12 mouse cellular contexts compared by ENCODE assay signal in the genomic region with DNA sequence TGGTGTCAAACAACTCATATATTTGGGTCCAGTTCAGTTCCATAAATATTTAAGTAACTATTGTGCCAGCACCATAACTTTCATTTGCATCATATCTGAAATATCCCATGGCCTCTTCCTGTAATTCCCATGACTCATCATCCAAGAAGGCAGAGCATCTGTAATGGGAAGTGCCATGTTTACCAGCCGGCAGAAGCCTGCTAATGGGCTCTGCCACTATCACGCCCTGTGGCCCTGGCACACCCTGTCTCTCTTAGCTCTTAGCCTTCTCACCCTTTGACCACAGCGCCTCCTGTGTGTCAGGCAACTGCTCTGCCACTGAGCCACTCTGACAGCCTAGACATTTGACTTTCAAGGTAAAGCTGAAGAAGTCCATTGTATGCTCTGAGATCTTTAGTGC. TPM values are rescaled to one million over a fixed set of nuclear protein-coding genes. Genes with fewer than 3 reads are reported as not detected.
A peak's percentile ranks its signal among the peaks of the same experiment; 100 is the strongest.
DNase-seq lines count a peak whose midpoint lies in the region; ATAC-seq and TF ChIP-seq lines count a peak whose summit lies in the region.
"Had no signal": no experiment of that assay in that cellular context is flagged by ENCODE, and none has a peak within 500 bp of the region (broad histone marks: within the 10 kb centered on the region; RNA-seq: fewer than 3 reads in every experiment).

No protein-coding gene starts in this region.

- no peak for TF ChIP-seq POLR2A in brain, embryonic 14.5 days (IDR thresholded peaks at IDR 0.05; ENCODE audit: borderline replicate concordance, extremely low read depth, insufficient read depth, insufficient read length, poor library complexity, severe bottlenecking)

- peaks cover 32% of the 10 kb centered on the region for H3K27me3 ChIP-seq in liver, embryonic 14.5 days (ENCODE audit: control insufficient read depth, insufficient read depth, low read length)

- H3K27ac ChIP-seq in liver, embryonic 14.5 days, result no peak overlapping the region
- H3K27ac ChIP-seq: heart, embryonic 10.5 days had no signal

- no peak overlapping the region for H3K9ac ChIP-seq in liver, embryonic 14.5 days (replicated peaks)

- ATAC-seq in liver, embryonic 14.5 days (ENCODE audit: insufficient read depth), result no peak
- ATAC-seq: intestine, embryonic 16.5 days had no signal

- no peaks in the 10 kb centered on the region for H3K36me3 ChIP-seq in liver, embryonic 14.5 days (replicated peaks; ENCODE audit: control insufficient read depth, insufficient read depth, low read depth)
- H3K36me3 ChIP-seq: heart, embryonic 10.5 days had no signal

- peak; percentile 44 for TF ChIP-seq CTCF in liver, embryonic 14.5 days (IDR thresholded peaks at IDR 0.05; ENCODE audit: low read depth)
- peak; percentile 28; the same call in 1 of the 2 replicates for TF ChIP-seq CTCF in brain, embryonic 14.5 days (IDR thresholded peaks at IDR 0.05; ENCODE audit: borderline replicate concordance, extremely low read depth, insufficient read depth, insufficient read length)

- peak; percentile 43 for DNase-seq in adrenal gland, postnatal 10 days
- no peak for DNase-seq in adrenal gland, adult 8-10 months
- DNase-seq in liver, embryonic 14.5 days (ENCODE audit: low read depth in 3 of 3, low spot score in 3 of 3), result no peak
- no peak for DNase-seq in liver
- DNase-seq in B cell, adult 2 months, result peak; percentile 24 to 32
- DNase-seq in brain, embryonic 14.5 days (ENCODE audit: low read depth), result no peak
- no peak for DNase-seq in cerebellum, adult 11 months
- no peak for DNase-seq in urinary bladder, postnatal 25 days (ENCODE audit: low spot score)
- DNase-seq: cerebellum, adult 2 months; midbrain, embryonic 14.5 days had no signal

- no peak overlapping the region for H3K4me3 ChIP-seq in liver, embryonic 14.5 days (ENCODE audit: insufficient read depth in 1 of 2, low read depth in 2 of 2, low read length in 2 of 2)
- H3K4me3 ChIP-seq: heart, embryonic 10.5 days had no signal

- 29% methylated on average over 3 of the region's 3 CpGs for WGBS in liver, embryonic 14.5 days (ENCODE audit: insufficient replicate concordance)

- no peak for TF ChIP-seq EP300 in liver, embryonic 14.5 days (IDR thresholded peaks at IDR 0.05; ENCODE audit: low read depth)

- no peak overlapping the region for H3K4me2 ChIP-seq in liver, embryonic 14.5 days (ENCODE audit: low read depth)

- no peaks in the 10 kb centered on the region for H3K4me1 ChIP-seq in liver, embryonic 14.5 days (replicated peaks; ENCODE audit: control insufficient read depth in 2 of 2, insufficient read depth in 2 of 2, low read length in 1 of 2)

- no peaks in the 10 kb centered on the region for H3K9me3 ChIP-seq in liver, embryonic 14.5 days (ENCODE audit: control insufficient read depth, low read length)
- H3K9me3 ChIP-seq: heart, embryonic 10.5 days had no signal

RNA-seq across cellular contexts. Expression of a gene that starts 3.1 kb away (rescaled TPM):
- total RNA-seq in adrenal gland, postnatal 10 days (2021), result 1 to 10 TPM; 6.7 to 7.3 TPM
- 1 to 10 TPM in 1 of 4 experiments, under 1 TPM in 3; 0.66 to 1.1 (median 0.75) TPM for total RNA-seq in adrenal gland, adult 8-10 months (2022)
- polyA plus RNA-seq in liver, embryonic 14.5 days (2012; rRNA removed), result 0.08 and 0.16 TPM in 2 replicates
- polyA plus RNA-seq in liver, embryonic 14.5 days (2014; fragmentation: Nextera tagmentation; extraction: Ambion mirVana), result 0.11 and 0.18 TPM in 2 replicates
- 5.4 and 7.5 TPM in 2 replicates for polyA plus RNA-seq in brain, embryonic 14.5 days (2012; rRNA removed)

Comparison
In these comparisons a context has a peak if more than half of its experiments do, and no peak if none do; other contexts are left out.
1. DNase-seq: peak in adrenal gland, postnatal 10 days (single experiment) and B cell, adult 2 months (2 of 2); none in adrenal gland, adult 8-10 months (single experiment), liver, embryonic 14.5 days (0 of 3), liver (single experiment), brain, embryonic 14.5 days (single experiment), cerebellum, adult 11 months (single experiment) and urinary bladder, postnatal 25 days (single experiment).